Mouse (Mus musculus) heart, postnatal 14 days (tissue): ENCODE data around the gene Arhgap32. TPM values are rescaled to one million over a fixed set of nuclear protein-coding genes. Genes with fewer than 3 reads are reported as not detected.
"Not testable (repeated sequence)": the region's sequence is repeated elsewhere in the genome, so short reads cannot be mapped to it uniquely, and the experiment has no call there.

Experiments used
- DNase-seq, 2 experiments: peaks; one replicate each; pipeline ENCODE4 v3.0.0; 2021 to 2022
- intact Hi-C: fragments of 180-260 bp; cut with DNase I; formaldehyde crosslinking; loops from one replicate; pipeline ENCODE4 v1.15.1; 2025
- total RNA-seq, 2 experiments: library from RNA; stranded (reverse); gene quantifications; 2 replicates each; pipeline ENCODE4 v1.2.3; 2021

Arhgap32 gene
- total RNA-seq, 2 experiments from 2014 or later, result 25.5 to 30.7 TPM

DNA sequence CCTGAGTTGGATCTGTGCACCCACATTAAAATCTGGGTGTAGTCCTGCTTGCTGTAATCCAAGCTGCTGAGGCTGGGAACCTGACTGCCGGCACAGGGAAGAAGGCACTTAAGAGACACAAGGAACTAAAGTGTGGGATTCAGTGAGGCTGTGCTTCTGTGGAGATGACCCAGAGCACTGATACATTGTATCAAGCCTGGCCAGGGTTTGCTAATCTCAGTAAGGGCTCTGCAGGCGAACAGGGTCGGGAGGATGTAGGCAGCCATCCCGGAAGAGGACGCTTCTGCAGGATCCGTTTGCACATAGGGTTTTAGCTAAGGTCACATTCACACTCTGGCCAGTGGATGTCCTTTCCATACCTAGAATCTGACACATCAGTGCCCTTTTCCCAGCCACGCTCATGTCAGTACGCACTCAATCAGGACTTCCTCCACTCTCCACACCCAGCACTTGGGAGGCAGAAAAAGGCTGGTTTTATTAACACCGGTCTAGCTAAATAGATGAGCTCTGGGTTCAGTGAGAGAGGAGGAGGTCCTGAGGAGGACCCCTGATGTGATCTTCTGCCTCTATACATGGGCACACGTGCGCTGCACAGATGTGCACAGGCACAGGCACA, 20.9 kb downstream of the Arhgap32 start:
- no peak for DNase-seq
- intact Hi-C loops, result no loop called here

DNA sequence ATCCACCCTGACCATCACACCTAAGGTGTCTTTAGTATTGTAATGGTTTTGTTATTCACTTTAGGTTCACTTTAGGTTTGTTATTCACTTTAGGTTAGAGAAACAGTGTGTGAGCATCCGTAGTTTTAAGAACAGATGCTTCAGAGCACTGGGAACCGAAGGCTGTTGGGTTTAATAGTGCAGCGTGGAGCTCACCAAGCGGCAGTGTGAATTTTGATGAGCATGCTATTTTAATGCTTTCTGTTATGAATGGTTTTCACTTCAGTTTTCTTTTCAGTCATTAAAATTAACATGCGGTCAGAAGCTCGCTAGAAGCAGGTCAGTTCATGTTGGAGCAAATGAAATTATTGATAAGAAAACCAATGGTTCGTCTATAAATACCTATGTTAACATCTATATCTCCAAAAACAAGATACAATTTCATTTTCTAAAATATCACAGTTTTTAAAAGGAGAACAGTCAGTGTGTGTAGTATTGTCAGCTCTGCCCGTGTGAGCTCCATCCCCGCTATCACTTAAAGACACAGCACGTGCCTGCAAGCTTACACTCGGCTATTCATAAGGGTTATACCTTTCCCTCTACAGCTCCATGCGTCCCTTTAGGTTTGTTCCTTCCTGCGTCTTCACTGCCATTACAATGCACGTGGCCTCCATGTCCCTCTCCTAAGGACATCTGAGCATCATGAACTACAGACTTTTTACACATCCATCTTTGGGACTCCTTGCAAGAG, 21.9 kb downstream of the Arhgap32 start:
- intact Hi-C loops, result no loop called here
- no peak for DNase-seq

DNA sequence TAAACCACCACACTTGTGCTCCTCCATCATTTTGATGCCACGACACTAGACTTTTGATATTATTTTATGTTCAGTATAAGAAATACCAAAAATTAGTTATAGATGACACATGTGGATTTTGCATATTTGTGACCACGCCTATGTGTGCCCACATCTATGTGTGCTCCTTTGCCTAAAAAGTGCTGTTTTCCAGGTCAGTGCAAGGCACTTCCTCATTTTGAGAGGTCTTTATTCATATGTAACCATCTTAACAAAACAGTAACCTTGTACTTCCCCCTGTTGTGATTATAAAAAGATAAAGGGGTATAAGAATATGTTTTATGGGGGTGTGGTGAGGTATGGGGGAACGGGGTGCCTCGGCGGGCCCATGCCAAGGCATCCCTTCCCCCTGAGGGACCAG, 22.7 kb downstream of the Arhgap32 start:
- intact Hi-C loops, result no loop called here
- no peak for DNase-seq

DNA sequence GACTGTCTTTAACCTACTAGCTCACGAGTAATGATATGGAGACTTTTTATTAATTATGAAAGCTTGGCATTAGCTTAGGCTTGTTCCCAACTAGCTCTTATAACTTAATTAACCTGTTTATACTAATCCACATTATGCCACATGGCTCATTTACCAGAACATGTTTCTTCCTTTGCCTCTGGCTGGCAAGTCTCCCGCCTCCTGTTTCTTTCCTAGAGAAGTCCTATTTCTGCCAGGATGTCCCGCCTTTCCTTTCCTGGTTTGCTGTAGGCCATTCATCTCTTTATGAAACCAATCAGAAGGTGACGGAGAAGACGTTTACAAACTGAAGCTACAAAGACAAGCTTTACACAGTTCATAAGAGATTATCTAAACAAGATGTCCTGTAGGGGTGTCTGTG, 23.7 kb downstream of the Arhgap32 start:
- no peak for DNase-seq
- intact Hi-C loops, result no loop called here

DNA sequence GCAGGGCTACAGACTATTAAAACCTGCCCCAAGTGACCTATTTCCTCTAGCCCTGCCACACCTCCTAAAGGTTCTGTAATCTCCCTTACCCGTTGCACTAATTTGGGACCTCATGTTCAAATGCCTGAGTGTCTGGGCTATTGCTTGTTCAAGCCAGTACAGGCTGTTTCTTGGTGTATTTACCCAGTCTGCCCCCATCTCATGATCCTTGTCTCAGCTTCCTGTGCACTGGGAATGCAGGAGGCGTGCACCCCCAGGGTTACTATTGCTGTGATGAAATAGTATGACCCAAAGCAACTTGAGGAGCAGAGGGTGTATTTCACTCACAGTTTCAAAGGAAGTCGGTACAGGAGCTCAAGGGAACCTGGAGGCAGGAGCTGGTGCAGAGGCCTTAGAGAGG, 26.9 kb downstream of the Arhgap32 start:
- no peak for DNase-seq
- intact Hi-C loops, result no loop called here

DNA sequence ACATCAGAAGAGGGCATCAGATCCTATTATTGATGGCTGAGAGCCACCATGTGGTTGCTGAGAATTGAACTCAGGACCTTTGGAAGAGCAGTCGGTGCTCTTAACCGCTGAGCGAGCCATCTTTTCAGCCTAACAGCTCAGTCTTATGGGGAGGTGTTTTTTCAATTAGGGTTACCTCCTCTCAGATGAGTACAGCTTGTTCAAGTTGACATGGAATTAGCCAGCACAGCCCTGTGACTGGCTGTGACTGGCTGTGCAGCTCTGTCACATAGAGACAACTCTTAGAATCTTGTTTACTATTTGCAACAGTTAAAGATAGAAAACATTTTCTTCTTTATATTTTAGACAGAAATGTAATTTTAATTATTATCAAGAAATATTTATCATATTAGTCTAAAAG, 27.5 kb downstream of the Arhgap32 start:
- intact Hi-C loops, result no loop called here
- DNase-seq, result no peak

DNA sequence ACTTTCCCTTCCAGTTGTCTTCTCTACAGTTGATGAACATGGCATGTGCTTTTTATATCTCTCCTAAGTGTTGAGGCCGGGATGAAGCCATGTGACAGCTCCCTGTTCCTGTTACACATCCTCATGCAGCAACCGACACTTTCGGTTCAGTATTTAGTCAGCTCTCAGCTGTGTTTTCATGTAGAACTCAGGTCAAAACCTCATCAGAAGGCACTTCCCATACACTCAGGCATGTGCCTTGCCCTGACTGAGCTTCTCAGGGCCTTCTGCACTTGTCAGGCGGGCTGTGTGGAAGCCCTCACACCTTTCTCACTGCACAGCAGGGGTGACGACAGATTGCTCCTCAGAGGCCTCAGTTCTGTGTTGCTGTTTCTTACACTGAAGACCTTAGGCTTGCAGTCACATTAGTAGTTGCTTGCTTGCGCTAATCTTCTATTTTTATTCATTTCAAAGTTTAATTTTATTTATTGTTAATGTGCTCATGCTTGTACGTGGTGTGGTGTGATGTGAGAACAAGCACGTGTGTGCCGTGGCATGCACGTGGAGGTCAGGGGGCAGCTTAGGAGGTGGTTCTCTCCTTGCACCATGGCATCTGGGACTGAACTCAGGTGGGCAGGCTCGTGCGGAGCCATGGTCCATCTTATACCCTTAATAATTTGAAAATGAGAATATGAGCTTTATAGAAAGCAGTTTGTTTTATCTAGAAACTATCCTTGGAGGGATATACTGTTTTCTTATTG, 30.5 kb downstream of the Arhgap32 start:
- intact Hi-C loops, result no loop called here
- DNase-seq, result peak in 1 of 2 experiments; percentile 29

DNA sequence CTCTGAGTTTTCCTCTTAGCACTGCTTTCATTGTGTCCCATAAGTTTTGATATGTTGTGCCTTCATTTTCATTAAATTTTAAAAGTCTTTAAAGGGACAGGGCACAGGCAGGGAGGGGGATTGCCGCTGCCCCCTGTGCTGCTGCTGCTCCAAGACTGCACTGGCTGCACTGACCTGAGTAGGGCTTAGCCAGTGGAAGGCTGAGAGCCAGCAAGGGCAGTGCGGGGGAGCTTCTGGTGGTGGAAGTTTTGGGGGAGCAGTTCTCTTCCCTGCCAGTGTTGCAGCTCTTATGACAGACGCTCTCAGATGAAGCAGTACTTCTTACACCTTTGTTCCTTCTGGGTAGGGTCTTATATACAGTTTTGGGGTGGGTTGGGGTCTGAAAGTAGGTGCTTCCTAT, 33.3 kb downstream of the Arhgap32 start:
- intact Hi-C loops, result no loop called here
- DNase-seq, result no peak

DNA sequence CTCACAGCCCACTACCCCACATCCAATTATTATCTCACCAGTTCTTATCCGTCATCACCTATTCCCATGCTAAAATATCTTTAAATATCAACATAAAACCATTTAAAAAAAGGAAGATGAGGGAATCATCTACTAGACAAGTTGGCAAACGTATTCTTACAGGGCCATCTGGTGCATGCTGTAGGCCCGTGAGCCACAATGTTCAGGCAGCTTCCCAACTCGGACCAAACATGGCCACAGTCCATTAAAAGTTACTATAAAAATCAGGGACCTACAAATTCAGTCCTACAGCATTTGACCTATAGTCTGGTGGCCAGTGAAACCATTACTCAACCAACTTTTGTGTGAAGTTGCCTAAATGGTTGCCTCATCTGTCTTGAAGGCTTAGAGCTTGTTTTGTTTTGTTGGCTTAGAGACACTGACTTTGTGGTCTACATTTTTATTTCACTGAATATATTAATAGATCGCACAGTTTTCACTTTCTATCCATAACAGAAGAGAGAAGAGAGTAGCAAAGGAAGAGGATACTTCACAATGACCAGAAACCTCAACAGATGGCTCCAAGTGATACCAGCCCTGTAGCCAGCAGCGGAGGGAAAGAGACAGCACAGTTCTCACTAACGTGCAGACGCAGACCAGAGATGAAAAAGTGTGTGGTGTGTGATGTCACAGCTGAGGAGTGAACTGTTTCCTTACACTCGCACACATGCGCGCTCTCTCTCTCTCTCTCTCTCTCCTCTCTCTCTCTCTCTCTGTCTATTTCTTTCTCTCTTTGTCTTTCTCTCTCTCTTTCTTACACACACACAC, 34.1 kb downstream of the Arhgap32 start:
- intact Hi-C loops, result no loop called here
- DNase-seq, result no peak

DNA sequence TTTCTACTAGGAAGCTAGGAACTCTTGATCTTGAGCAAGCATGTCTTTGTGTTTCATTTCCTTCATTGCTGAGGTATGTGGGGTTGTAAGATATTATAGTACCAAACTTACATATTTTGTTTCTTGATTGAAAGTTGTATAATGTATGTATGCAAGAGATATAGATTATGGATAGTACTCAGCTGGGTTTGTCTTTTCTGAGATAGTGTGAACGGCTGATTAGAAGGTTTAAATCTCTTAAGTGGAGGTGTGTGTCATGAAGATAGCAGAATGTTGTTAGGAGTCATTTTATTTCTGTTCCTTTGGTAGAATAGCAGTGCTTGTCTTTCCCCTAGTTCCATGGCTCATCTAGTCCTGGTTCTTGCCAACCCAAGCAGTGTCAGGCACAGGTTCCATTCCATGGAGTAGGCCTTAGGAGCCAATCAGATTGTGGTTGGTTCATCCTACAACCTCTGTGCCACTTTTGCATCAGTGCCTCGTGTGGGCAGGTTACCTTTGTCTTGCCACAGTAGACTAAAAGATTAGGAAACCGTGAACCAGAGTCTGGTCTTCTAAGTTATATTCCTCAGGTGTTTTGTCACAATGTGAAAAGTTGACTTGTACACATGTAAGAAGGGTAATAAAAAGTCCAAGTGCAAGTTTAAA, 38.9 kb downstream of the Arhgap32 start:
- intact Hi-C loops, result loop anchor here (5.0 kb wide), 1 partner anchor 123 kb away; no protein-coding TSS in a partner anchor

DNA sequence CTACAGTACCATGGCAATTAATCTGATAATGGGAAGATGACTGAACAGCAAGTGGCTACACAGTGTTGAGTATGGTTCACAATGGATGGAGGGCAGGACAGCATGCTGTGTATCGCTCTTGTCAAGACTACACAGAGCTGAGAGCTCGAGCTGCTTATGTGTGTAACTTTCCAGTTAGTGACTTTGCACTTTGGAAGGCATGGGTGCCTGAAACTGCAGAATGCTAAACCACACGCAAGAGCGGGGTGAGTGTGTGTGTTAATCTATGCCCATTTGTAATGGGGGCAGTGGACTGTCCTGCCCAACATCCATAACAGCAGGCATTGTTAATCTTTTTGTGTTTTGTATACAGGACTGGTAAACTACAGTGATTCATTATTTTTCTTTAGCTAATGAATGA, 40.8 kb downstream of the Arhgap32 start:
- intact Hi-C loops, result loop anchor here (5.0 kb wide), 1 partner anchor 124 kb away; no protein-coding TSS in a partner anchor
- no peak for DNase-seq

More for the DNA sequence above, 38.9 kb downstream of the Arhgap32 start:
- no peak for DNase-seq

DNA sequence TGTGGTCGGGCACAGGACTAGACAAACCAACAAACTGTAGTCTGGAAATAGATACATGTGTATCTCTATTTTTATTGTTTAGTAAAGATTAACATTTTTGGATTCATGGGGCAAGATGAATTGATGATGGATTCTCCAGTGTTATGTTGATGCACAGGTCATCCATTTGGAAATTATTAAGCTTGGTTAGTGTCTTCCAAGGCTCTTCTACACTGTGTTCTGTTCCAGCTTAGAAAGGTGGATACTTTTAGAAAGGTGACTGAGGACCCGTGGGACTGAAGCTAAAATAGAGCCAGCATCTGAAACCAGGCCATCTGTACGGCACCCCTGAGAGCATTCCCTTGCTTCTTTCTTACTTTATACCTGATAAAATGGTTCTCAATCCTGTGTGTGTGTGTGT, 41.3 kb downstream of the Arhgap32 start:
- intact Hi-C loops, result loop anchor here (5.0 kb wide), 1 partner anchor 125 kb away; no protein-coding TSS in a partner anchor
- no peak for DNase-seq

DNA sequence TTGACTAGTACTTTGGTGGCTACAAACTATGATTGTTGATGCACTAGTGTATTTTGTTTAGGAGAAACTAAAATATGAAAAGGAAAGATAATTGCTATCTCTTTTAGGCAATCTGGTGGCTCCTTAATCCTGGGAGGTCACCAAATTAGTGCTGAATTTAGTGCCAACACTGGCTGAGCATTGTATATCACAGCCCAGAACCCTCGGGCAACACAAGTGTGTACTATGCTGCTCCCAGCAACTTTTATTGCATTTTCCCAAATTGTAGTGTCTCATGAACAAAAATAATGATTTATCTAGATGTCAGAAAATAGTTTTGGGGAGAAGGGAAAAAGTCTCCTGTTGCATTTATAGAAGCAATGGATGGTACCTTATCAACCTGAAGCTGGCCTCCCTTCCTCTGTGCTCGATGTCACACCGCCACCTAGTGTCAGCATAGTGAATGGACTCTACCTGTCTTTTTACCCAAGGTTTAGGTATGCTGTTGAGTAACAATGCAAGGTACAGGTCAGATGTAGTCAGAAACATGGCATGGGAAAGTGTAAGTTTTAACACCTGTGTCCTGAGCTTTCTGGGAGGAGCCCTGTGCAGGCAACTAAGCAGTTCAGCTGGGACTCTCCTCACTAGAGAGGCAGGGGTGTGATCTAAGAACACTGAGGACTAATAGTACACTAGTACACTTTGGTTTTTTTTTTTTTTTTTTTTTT, 43.1 kb downstream of the Arhgap32 start:
- intact Hi-C loops, result loop anchor here (1.0 to 5.0 kb wide), 3 partner anchors 127 to 212 kb away; no protein-coding TSS in a partner anchor
- peak; percentile 72 to 80 for DNase-seq

DNA sequence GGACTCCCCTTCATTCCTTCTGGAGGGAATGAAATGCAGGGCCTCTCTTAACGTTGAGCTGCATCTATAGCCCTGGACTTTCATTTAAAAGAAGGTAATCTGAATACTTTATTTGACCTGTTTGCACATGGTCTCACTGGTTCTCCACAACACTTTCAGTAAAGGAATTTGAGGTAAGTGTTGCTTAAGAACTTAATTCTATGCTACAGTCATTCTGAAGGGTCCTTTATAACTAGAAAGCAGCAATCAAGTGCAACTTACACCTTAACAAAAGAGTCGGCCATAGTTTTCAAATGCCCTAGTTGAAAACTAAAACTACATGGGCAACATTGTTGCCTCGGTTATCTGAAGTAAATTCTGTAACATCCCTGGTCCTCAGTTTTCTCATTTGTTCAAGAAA, 43.8 kb downstream of the Arhgap32 start:
- intact Hi-C loops, result loop anchor here (1.0 to 5.0 kb wide), 4 partner anchors 127 to 602 kb away; no protein-coding TSS in a partner anchor
- no peak for DNase-seq

DNA sequence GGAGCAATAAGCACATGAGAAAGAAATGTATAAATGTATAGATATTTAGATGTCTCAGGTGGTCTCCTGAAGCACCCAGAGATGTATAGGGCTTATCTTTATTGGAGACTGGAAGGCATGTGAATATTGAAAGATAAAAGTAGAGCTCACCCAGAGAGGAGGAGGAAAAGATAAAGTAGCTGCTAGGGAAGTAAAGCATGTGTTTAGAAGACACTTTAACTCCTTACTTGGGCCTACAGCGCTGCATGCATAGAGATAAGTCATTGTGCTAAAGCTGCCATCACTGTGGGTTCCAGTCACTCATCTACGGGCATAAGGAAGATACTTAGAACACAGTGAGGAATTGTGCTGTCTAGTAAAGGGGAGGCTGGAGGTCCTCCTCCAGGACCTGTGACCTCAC, 46.9 kb downstream of the Arhgap32 start:
- intact Hi-C loops, result loop anchor here (5.0 kb wide), 1 partner anchor 605 kb away; no protein-coding TSS in a partner anchor
- no peak for DNase-seq

DNA sequence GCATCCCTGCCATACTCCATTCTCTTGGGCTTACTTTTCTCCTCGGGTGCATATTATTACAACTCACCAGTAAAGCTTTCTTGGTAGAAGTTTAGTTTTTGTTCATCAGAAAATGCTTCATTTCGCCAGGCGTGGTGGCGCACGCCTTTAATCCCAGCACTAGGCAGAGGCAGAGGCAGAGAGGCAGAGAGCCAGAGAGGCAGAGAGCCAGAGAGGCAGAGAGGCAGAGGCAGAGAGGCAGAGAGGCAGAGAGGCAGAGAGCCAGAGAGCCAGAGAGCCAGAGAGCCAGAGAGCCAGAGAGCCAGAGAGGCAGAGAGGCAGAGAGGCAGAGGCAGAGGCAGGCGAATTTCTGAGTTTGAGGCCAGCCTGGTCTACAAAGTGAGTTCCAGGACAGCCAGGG, 47.9 kb downstream of the Arhgap32 start:
- not testable (repeated sequence) for DNase-seq
- intact Hi-C loops, result loop anchor here (5.0 kb wide), 1 partner anchor 607 kb away; no protein-coding TSS in a partner anchor

DNA sequence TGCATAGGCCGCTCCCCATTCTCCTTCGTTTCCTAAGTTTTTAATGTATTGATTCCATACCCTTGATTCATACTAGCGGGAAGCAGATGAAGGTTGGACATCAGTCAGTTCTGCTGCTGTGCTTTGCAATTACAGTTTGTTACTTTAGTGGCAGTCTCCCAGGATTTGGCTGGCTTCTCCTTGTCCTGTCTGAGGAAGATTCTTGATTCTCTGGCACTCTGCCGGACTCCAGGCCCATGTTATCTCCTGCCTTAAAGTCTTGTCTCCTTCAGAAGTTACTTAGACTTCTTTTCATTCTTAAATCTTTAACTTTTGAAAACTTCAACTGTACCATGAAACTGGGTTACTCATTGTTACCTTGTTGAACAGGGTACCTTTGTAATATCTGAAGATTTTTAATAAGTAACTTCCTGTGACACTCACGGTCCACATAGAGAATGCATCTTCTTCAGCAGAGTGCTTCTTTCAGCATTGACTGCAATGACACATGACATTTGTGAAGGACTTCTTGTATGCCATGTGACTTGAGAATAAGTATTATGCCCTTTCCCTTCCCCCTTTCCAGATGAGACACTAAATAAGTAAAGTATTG, 52.7 kb downstream of the Arhgap32 start:
- intact Hi-C loops, result no loop called here
- DNase-seq, result peak in 1 of 2 experiments; percentile 18

DNA sequence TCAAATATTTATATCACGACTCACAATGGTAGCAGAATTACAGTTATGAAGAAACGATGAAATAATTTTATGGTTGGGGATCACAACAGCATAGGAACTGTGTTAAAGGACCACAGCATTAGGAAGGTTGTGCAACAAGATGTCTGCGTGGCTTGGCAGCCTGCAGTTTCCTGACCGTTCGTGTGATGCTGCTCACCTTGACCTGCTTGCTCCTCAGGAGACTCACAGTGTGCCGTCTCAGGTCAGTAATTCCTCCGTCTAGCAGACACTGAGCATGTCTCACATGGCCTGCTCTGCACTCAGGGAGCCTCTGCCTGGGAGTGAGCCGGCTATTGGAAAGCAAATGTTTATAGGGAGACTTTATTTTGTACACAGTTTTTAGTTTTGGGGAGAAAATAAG, 54.8 kb downstream of the Arhgap32 start:
- intact Hi-C loops, result no loop called here
- DNase-seq, result no peak

DNA sequence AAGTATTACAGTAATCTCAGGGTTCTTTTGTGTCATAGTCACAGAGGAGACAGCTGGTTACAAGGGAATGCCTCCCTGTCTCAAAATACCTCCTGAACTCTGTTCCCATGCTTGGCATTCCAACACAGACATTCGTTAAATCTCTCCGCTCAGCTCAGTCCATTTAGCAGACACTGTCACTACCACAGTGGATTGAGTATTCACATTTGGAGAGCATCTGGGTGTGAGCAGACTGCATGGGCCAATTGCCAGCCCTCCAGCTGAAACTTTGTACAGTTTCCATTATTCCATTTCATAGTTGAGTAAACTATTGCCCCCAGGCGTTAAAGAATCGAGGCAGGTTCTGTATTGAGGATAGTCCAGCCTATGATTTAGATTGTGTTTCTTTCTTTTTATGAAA, 60.7 kb downstream of the Arhgap32 start:
- intact Hi-C loops, result no loop called here
- DNase-seq, result peak; percentile 39 to 44
